In genomic region chr2:147293294-147293688, GRCm38 (mm10) we compare ENCODE assay signal across 26 mouse cellular contexts.
"Had no signal": no experiment of that assay in that cellular context is flagged by ENCODE, and none has a peak within 500 bp of the region (broad histone marks: within the 10 kb centered on the region; RNA-seq: fewer than 3 reads in every experiment).

No protein-coding gene starts in this region.

- H3K36me3 ChIP-seq: heart, embryonic 13.5 days; heart, embryonic 15.5 days; hindbrain, embryonic 13.5 days; hindbrain, embryonic 15.5 days; intestine, embryonic 15.5 days; kidney, embryonic 15.5 days; limb, embryonic 13.5 days; limb, embryonic 15.5 days; liver, embryonic 12.5 days had no signal

- H3K27ac ChIP-seq: heart, embryonic 13.5 days; heart, embryonic 15.5 days; hindbrain, embryonic 13.5 days; hindbrain, embryonic 15.5 days; hindbrain, postnatal 0 days; intestine, embryonic 15.5 days; kidney, embryonic 15.5 days; kidney, postnatal 0 days; limb, embryonic 13.5 days; limb, embryonic 15.5 days; liver, embryonic 12.5 days; liver, embryonic 14.5 days had no signal

- H3K4me1 ChIP-seq: intestine, embryonic 15.5 days; liver, embryonic 12.5 days had no signal

- ATAC-seq: hindbrain, postnatal 0 days; intestine, embryonic 15.5 days; intestine, postnatal 0 days; liver, embryonic 12.5 days had no signal

- H3K4me3 ChIP-seq: heart, embryonic 13.5 days; heart, embryonic 15.5 days; hindbrain, embryonic 13.5 days; hindbrain, embryonic 15.5 days; intestine, embryonic 15.5 days; kidney, embryonic 15.5 days; limb, embryonic 13.5 days; limb, embryonic 15.5 days; liver, embryonic 12.5 days had no signal

- DNase-seq: gastrocnemius, postnatal 14 days; gastrocnemius, postnatal 36 days; heart, adult 18-20 months; heart, postnatal 14 days; heart, postnatal 36 days; kidney, adult 18-20 months; kidney, adult 9 months; kidney, postnatal 14 days; kidney, postnatal 36 days; layer of hippocampus, adult 9-11 months; layer of hippocampus, postnatal 36 days; left cerebral cortex, postnatal 4 days; lung, adult 18-20 months had no signal

- H3K9me3 ChIP-seq: heart, embryonic 13.5 days; heart, embryonic 15.5 days; hindbrain, embryonic 13.5 days; hindbrain, embryonic 15.5 days; intestine, embryonic 15.5 days; kidney, embryonic 15.5 days; limb, embryonic 13.5 days; limb, embryonic 15.5 days; liver, embryonic 12.5 days had no signal

- H3K9ac ChIP-seq: heart, embryonic 13.5 days; heart, embryonic 15.5 days; hindbrain, embryonic 13.5 days; hindbrain, embryonic 15.5 days; intestine, embryonic 15.5 days; kidney, embryonic 15.5 days; limb, embryonic 13.5 days; limb, embryonic 15.5 days; liver, embryonic 12.5 days; liver, embryonic 14.5 days had no signal
